Mouse (Mus musculus): Measurements from ENCODE around the gene Mex3b. TPM values are rescaled to one million over a fixed set of nuclear protein-coding genes. Genes with fewer than 3 reads are reported as not detected.

Mex3b gene
- 11.0 and 12.0 TPM in 2 replicates for polyA plus RNA-seq (2015; fragmentation: Nextera tagmentation; extraction: Ambion mirVana)

DNA sequence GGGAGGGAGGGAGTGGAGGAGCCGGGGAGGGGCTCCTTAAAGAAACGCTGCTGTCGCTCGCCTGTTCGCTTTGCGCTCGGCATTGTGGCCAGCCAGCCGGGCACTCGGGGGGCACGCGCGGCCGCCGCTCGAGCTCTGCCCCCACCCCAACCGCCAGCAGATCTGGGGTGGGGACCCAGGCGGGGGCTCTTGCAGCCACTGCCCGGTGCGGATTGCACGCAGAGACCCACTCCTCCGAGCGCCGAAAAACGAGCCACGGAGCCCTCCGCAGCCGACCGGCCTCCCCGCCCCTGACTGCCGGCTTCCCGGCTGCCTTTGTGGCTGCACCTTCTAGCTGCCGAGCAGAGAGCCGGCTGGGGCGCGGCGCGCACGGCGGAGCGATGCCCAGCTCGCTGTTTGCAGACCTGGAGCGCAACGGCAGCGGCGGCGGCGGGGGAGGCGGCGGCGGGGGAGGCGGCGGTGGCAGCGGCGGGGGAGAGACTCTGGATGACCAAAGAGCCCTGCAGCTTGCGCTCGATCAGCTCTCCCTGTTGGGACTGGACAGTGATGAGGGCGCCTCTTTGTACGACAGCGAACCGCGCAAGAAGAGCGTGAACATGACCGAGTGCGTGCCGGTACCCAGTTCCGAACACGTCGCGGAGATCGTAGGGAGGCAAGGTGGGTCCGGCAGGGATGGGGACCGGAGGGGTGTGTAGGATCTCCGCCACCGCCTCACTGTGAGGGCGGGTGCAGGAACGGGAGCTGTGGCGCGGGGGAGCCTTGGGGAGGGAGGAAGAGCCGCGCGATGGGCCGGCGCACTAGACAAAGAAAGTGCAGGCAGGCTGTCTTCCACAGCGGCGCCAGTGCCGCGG is at the start of gene Mex3b:
Gene Mex3b, plus strand, starts transcription at position 63 of the 851 bp plus-strand sequence.
- ATAC-seq (ENCODE audit: borderline replicate concordance, extremely low read depth, low FRiP score, low TSS enrichment): no peak
- H3K36me3 ChIP-seq: peaks cover 11% of the 10 kb centered on the region
- WGBS: under 1% methylated on average over 80 of the region's 87 CpGs

GRCm38 (mm10) chr7:82819541-82819940 is 47.6 kb upstream of the Mex3b start:
- no peaks in the 10 kb centered on the region for H3K4me1 ChIP-seq
- H3K4me3 ChIP-seq: no peak overlapping the region
- no peaks in the 10 kb centered on the region for H3K36me3 ChIP-seq
- ATAC-seq (ENCODE audit: borderline replicate concordance, extremely low read depth, low FRiP score, low TSS enrichment): no peak
- 90% methylated on average over 7 of the region's 7 CpGs for WGBS
- H3K9me3 ChIP-seq: no peaks in the 10 kb centered on the region
- H3K4me2 ChIP-seq: no peak overlapping the region
- H3K9ac ChIP-seq: no peak overlapping the region
- no peaks in the 10 kb centered on the region for H3K27me3 ChIP-seq
- H3K27ac ChIP-seq: no peak overlapping the region

More for the DNA sequence above, at the start of gene Mex3b:
- Histone ChIP-seq H3K27me3 (no peaks in the 10 kb centered on the region), H3K4me3 (peak within 1 kb of the TSS; percentile 96), H3K9ac (peak within 1 kb of the TSS; percentile 98), H3K27ac (peak within 1 kb of the TSS; percentile 100), H3K4me1 (peaks cover 31% of the 10 kb centered on the region), H3K4me2 (peak within 1 kb of the TSS; percentile 92), H3K9me3 (no peaks in the 10 kb centered on the region)

- no peak for ATAC-seq (ENCODE audit: borderline replicate concordance, extremely low read depth, low FRiP score, low TSS enrichment)
- Histone ChIP-seq H3K36me3 (no peaks in the 10 kb centered on the region), H3K4me1 (no peaks in the 10 kb centered on the region), H3K27ac (no peak overlapping the region), H3K9me3 (no peaks in the 10 kb centered on the region), H3K9ac (no peak overlapping the region), H3K4me2 (no peak overlapping the region), H3K27me3 (no peaks in the 10 kb centered on the region), H3K4me3 (no peak overlapping the region)
- 44% methylated on average over 4 of the region's 4 CpGs for WGBS
Observed at GRCm38 (mm10) chr7:82820661-82821060, 46.5 kb upstream of the Mex3b start.

- no peak overlapping the region for H3K27ac ChIP-seq
- no peaks in the 10 kb centered on the region for H3K27me3 ChIP-seq
- H3K9ac ChIP-seq: no peak overlapping the region
- ATAC-seq (ENCODE audit: borderline replicate concordance, extremely low read depth, low FRiP score, low TSS enrichment): no peak
- H3K4me1 ChIP-seq: no peaks in the 10 kb centered on the region
- WGBS: 72% methylated on average over 3 of the region's 3 CpGs
- no peak overlapping the region for H3K4me3 ChIP-seq
- no peaks in the 10 kb centered on the region for H3K36me3 ChIP-seq
- no peaks in the 10 kb centered on the region for H3K9me3 ChIP-seq
- no peak overlapping the region for H3K4me2 ChIP-seq
Observed at GRCm38 (mm10) chr7:82821501-82821900, 45.6 kb upstream of the Mex3b start.

DNA sequence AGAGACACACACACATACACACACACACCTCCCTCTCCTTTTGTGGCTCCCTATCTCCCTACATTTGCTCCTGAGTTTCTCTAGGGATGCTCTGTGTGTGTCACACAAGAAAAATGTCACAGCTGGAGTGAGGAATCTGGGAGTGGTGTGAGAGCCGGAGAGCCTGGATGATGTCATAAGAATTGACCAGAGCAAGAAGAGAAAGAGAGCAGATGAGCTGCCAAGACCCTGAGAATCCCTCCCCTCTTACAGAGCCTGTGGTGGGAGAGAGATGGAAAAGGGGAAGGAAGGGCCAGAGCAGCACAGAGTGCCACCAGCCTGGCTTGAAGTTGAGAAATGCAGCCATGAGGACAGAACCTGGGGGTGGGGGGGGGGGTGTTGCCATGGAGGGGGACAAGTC is 44.6 kb upstream of the Mex3b start:
- H3K4me2 ChIP-seq: no peak overlapping the region
- H3K4me1 ChIP-seq: no peaks in the 10 kb centered on the region
- H3K27me3 ChIP-seq: no peaks in the 10 kb centered on the region
- H3K4me3 ChIP-seq: no peak overlapping the region
- H3K9ac ChIP-seq: no peak overlapping the region
- ATAC-seq (ENCODE audit: borderline replicate concordance, extremely low read depth, low FRiP score, low TSS enrichment): peak; percentile 62; the same call in 1 of the 2 replicates
- no peak overlapping the region for H3K27ac ChIP-seq
- no peaks in the 10 kb centered on the region for H3K9me3 ChIP-seq
- 20% methylated on average over 1 of the region's 1 CpGs for WGBS
- no peaks in the 10 kb centered on the region for H3K36me3 ChIP-seq

GRCm38 (mm10) chr7:82828193-82828592 is 38.9 kb upstream of the Mex3b start:
- Histone ChIP-seq H3K27ac (no peak overlapping the region), H3K4me1 (peaks cover 4% of the 10 kb centered on the region; the same call in 1 of the 2 replicates), H3K36me3 (no peaks in the 10 kb centered on the region), H3K4me3 (no peak overlapping the region), H3K9me3 (no peaks in the 10 kb centered on the region), H3K9ac (no peak overlapping the region), H3K4me2 (no peak overlapping the region), H3K27me3 (no peaks in the 10 kb centered on the region)
- 52% methylated on average over 2 of the region's 2 CpGs for WGBS
- ATAC-seq (ENCODE audit: borderline replicate concordance, extremely low read depth, low FRiP score, low TSS enrichment): no peak

DNA sequence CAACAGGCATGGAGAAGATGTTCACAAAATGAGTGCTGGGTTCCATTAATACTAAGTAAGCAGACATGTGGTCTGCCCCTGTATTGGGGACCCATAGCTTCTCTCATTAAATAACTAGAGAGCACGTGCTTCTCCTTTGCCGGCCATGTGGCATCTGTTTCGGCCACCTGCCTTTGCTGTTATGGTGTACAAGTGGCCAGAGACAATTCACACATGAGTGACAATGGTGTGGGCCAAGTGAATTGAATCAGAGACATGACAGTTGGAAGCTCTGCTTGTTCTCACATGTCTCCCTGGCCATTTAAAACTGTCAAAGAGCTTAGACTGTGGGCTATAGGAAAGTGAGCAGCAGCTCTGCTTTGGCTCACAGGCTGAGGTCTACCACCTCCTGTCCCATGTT is 37.6 kb upstream of the Mex3b start:
- no peak overlapping the region for H3K4me3 ChIP-seq
- no peaks in the 10 kb centered on the region for H3K27me3 ChIP-seq
- H3K9me3 ChIP-seq: no peaks in the 10 kb centered on the region
- no peak for ATAC-seq (ENCODE audit: borderline replicate concordance, extremely low read depth, low FRiP score, low TSS enrichment)
- peaks cover 4% of the 10 kb centered on the region; the same call in 1 of the 2 replicates for H3K4me1 ChIP-seq
- WGBS: 83% methylated on average over 3 of the region's 3 CpGs
- no peak overlapping the region for H3K27ac ChIP-seq
- no peaks in the 10 kb centered on the region for H3K36me3 ChIP-seq
- H3K9ac ChIP-seq: no peak overlapping the region
- no peak overlapping the region for H3K4me2 ChIP-seq

DNA sequence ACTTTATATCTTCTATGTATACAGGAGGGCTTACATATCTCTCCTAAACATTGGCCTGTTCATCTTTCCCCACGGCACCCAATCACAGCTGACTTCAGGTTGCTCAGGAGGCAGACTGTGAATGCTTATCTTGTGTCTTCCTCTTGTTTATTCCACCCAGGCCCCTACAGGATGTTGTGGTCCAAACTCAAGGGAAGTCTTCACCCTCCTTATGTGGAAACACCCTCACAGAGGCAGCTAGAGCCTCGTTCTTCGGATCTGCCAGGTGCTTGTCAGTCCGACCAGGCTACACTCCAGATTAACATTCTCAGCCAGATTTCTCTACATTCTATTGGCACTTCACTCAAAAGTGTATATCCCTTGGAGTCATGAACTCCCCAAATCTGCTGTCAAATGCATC is 32.7 kb upstream of the Mex3b start:
- WGBS: 56% methylated on average over 4 of the region's 4 CpGs
- Histone ChIP-seq H3K4me3 (no peak overlapping the region), H3K4me1 (peaks cover 12% of the 10 kb centered on the region), H3K36me3 (no peaks in the 10 kb centered on the region), H3K9ac (no peak overlapping the region), H3K27ac (no peak overlapping the region), H3K4me2 (no peak overlapping the region), H3K27me3 (no peaks in the 10 kb centered on the region), H3K9me3 (no peaks in the 10 kb centered on the region)
- no peak for ATAC-seq (ENCODE audit: borderline replicate concordance, extremely low read depth, low FRiP score, low TSS enrichment)

GRCm38 (mm10) chr7:82838414-82838813 is 28.7 kb upstream of the Mex3b start:
- H3K4me2 ChIP-seq: no peak overlapping the region
- WGBS: 42% methylated on average over 1 of the region's 1 CpGs
- peaks cover 16% of the 10 kb centered on the region for H3K4me1 ChIP-seq
- no peaks in the 10 kb centered on the region for H3K27me3 ChIP-seq
- H3K9me3 ChIP-seq: no peaks in the 10 kb centered on the region; the same call in 1 of the 2 replicates
- H3K9ac ChIP-seq: no peak overlapping the region
- peak overlapping the region; percentile 74 for H3K27ac ChIP-seq
- H3K36me3 ChIP-seq: no peaks in the 10 kb centered on the region
- 0 out of 2 replicates have a peak, but pooled peaks have one; percentile 4 for ATAC-seq (ENCODE audit: borderline replicate concordance, extremely low read depth, low FRiP score, low TSS enrichment)
- H3K4me3 ChIP-seq: no peak overlapping the region

GRCm38 (mm10) chr7:82838965-82839675 is 28.0 kb upstream of the Mex3b start:
- 24% methylated on average over 11 of the region's 11 CpGs for WGBS
- Histone ChIP-seq H3K9ac (no peak overlapping the region), H3K27me3 (no peaks in the 10 kb centered on the region), H3K36me3 (no peaks in the 10 kb centered on the region), H3K4me3 (no peak overlapping the region), H3K4me2 (no peak overlapping the region), H3K4me1 (peaks cover 16% of the 10 kb centered on the region), H3K27ac (peak overlapping the region; percentile 74), H3K9me3 (no peaks in the 10 kb centered on the region; the same call in 1 of the 2 replicates)
- peak; percentile 77; the same call in 1 of the 2 replicates for ATAC-seq (ENCODE audit: borderline replicate concordance, extremely low read depth, low FRiP score, low TSS enrichment)

DNA sequence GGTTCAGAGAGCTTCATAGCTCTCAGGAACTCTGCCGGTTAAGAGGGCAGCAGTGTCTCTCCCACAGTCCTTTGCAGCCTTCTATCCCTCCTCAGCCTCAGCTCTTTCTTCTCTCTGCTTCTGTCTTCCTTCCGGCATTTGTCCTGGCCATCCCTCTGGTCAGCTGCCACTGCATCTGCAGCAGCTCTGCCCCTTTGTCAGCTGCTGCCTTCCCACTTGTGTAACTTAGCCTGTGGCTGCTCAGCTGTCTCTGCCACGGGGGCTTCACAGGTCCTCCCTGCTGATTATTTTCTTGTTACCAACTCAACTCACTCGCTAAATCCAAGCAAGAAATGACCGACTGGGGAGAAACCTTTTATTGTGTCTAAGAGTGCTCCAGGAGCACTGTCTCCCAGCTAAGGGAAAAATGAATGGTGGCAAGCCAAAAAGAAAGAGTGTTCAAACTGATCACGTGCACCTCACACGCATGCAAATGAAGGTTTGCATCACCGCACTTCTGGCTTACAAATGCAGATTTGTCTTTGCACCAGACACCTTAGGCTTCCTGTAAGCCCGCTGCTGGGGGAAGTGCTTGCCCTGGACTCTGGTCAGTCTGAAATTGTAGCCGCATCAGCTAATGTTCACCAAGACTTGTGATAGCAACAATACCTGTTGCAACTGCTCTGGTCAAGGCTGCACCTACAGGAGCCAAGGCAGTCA is 24.8 kb upstream of the Mex3b start:
- no peak overlapping the region for H3K4me3 ChIP-seq
- no peaks in the 10 kb centered on the region; the same call in 1 of the 2 replicates for H3K9me3 ChIP-seq
- 56% methylated on average over 10 of the region's 10 CpGs for WGBS
- no peak for ATAC-seq (ENCODE audit: borderline replicate concordance, extremely low read depth, low FRiP score, low TSS enrichment)
- H3K27me3 ChIP-seq: no peaks in the 10 kb centered on the region
- peaks cover 16% of the 10 kb centered on the region for H3K4me1 ChIP-seq
- H3K27ac ChIP-seq: no peak overlapping the region
- no peak overlapping the region for H3K4me2 ChIP-seq
- H3K36me3 ChIP-seq: no peaks in the 10 kb centered on the region
- H3K9ac ChIP-seq: no peak overlapping the region

Data from lung, embryonic 15.5 days (tissue).